Mouse (Mus musculus) spleen, adult 18-20 months (tissue): ENCODE measurements around the gene Mecp2.
A peak's percentile ranks its signal among the peaks of the same experiment; 100 is the strongest.
"Not testable (repeated sequence)": the region's sequence is repeated elsewhere in the genome, so short reads cannot be mapped to it uniquely, and the experiment has no call there.

Source experiments
- DNase-seq, 2 experiments: peaks; one replicate each; pipeline ENCODE4 v3.0.0; 2022; ENCODE audit warnings: mixed read lengths in 2 of 2

The Mecp2 gene

GRCm38 (mm10) chrX:74135263-74135662 lies at the start of gene Mecp2:
Gene Mecp2, minus strand, starts transcription at chrX:74135363.
- not testable (repeated sequence) for DNase-seq

- DNase-seq = no peak
Observed at GRCm38 (mm10) chrX:74176959-74177358, 41.8 kb upstream of the Mecp2 start, which contains the start of gene Tktl1. Gene Tktl1, plus strand, starts transcription at chrX:74177259.

DNA sequence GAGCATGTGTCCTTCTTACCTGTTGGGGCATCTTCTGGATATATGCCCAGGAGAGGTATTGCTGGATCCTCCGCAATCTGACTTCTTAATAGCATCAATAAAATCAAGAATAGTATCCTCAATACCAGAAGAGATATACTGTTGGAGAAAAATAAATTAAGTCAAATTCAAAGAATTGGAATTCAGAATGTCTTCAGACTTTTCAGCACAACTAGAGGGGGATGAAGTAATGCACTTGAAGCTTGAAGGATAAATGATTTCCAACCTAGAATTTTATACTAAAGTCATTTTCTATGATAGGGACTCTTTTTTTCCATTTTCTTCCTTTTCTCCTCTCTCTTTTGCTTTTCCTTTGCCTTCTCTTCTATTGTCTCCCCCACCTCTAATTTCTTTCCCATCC lies 32.6 kb upstream of the Mecp2 start, which contains the start of gene Tex28:
TSS of gene Tex28 (minus strand) at position 101 of the 400 bp plus-strand sequence.
- DNase-seq = no peak

- DNase-seq = no peak
Observed at GRCm38 (mm10) chrX:74127164-74127563, 8.0 kb downstream of the Mecp2 start, which contains the start of gene Opn1mw. Gene Opn1mw, plus strand, starts transcription at chrX:74127464.

DNA sequence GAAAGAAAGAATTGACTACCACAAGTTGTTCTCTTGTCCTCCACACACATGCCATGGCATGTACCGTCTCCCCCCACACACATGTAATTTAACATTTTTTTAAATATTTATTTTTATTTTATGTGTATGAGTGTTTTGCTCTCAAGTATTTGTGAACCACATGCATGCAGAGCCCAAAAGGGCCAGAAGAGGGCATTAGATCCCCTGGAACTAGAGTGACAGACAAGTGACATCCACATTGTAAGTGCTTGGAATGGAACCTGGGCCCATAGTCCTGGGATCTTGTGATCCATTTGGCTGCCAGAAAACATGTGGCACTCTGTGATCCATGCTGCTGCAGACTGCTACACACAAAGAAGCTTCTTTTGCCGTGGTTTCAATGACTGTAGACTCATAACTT lies 10.2 kb downstream of the Mecp2 start:
- DNase-seq = peak in 1 of 2 experiments; percentile 52

DNA sequence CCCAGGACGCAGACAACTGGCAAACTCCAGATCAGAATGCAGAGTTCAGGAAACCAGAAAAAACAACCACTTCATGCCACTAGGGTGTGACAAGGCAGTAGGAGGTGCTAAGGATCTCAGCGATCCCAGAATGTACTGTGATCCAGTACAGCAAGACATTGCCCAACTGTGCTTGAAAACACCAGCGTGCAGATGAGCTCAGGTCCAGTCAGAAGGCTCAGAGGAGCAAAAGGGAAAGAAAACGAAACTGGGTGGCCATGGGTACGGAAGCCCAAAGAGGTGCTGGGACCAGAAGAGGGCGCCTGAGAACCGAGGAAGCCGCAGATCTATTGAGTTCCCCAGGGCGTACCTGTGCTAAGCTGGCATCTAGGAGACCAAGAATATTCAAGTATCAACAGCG lies 19.7 kb downstream of the Mecp2 start:
- DNase-seq = peak; percentile 51 to 65

DNA sequence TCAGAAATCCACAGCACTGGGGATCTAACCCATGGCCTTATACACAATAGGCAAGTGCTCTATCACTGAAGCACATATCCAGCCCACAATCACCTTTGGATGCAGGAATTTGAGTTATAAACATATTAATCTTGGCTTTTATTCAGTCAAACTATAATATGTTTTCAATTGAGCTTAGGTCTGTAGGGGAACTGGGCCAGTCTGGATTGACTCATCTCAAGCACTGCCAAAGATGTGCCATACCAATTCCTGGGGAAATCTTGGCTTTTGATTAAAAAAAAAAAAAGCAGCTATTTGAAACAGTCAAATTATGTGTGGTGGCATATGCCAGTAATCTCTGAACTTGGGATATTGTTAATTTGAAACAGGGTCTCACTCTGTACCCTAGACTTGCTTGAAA lies 21.1 kb downstream of the Mecp2 start:
- no peak for DNase-seq

DNA sequence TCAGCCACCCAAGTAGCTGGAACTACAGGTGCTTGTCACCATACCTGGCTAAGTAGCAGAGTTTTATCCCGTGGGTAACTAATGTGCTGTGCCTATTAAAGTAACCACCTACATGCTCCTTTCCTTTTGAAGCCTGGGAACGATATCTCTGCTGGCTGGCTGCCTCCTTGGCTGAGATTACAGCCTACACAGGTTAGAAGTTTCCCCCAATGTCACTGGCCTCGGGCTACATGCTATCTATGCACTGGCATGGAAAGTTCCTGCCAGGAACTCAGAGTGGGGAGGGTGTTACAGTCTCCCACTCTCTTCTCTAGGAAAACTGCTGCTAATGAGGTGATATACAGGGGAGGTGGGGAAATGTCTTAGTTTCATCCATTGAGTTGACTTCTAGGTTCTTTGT lies 26.4 kb downstream of the Mecp2 start:
- DNase-seq = no peak

DNA sequence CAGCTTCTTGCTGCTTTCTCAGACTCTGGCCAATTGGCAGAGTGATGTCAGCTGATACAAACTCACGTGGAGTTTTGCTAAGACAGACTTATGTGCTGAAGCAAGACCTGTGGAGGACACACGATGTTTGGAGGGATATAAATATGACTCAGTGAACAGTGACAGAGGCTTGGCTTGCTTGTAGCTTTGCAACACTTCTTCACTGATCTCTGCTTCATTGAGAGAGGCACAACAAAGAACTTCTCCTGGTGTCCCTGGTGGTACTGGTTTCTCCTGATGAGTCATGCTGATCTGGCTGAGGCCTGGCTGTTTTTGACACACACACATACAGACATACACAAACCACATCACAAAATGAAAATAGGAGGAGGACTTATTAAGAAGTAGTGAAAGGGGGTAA lies 29.2 kb downstream of the Mecp2 start:
- no peak for DNase-seq

DNA sequence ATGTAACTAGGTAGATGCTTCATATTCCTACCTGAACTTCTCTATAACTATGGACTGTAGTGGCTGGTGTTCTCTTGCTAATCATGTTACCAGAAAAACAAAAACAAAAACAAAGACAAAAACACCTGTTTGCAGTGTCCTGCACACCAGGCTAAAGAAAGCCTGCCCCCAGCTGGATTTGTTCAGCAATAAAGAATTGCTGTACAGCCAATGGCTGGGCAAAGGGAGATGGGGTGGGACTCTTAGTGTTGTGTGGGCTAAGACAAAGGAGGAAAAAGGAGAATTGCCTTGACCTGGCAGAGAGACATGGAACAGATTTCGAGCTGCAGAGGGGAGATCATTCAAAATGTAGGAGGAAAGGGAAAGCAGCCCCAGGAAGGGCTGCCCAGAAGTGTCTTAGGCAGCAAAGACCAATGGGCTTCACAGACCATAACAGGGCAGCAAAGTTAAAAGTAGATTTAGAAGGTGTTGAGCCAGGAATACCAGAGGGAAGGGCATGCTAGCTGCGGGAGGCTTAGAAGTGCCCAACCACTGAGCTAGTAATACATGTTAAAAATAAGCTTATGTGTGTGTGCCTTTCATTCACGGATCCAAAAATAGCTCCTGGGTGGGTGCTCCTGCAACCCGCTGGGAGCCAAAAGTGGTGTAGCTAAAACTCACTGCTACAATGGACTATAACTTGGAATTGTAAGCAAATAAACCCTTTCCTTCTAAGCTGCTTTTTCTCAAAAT lies 31.5 kb downstream of the Mecp2 start:
- no peak for DNase-seq

GRCm38 (mm10) chrX:74095130-74095529 lies 40.0 kb downstream of the Mecp2 start:
- DNase-seq = no peak

DNA sequence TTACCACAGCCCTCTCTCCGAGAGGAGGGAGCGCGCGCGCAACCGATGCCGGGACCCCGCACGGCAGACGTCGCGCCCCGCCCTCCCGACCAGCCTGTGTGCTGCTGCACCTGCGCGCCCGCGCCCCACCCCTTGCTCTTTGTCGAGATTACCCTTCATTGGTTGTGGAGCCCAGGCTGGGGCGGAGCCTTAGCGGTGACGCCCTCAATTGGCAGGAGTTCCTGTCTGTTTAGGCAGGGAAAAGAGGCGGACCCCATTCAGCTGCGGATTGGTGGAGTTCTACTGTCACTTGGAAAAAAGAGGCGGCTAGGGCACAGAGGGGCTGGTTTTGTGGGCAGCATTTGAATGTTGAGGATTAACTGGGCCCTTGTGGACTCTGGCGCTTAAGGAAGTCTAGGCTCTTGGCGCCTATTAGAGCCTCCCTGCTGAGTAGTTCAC lies 49.5 kb downstream of the Mecp2 start:
- peak; percentile 92 to 94 for DNase-seq

DNA sequence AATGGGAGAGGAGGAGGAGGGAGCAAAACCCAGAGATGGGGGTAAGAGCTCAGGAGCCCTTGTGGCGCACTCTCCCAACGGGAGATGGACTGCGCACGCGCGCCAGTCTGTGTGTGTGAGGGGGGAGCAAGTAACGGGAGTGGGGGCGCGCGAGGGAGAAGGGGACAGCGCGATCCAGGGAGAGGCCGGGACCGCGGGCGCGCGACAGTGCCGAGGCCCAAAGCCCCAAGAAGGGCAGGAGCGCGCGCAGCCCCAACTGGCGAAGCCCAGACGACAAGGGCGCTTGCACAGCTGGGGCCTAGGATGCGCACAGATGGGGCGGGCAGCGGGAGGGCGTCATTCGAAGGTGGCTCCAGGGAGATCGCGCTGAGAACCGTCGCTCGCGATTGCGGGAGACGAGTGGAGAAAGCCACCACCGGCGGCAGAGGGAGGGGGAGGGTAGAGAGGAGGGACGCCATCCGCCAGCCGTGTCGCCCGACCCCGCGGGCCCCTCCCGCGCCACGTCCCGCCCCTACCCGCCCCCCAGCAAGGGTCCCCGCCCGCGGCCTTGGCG lies 50.1 kb downstream of the Mecp2 start:
- peak; percentile 64 to 67 for DNase-seq

DNA sequence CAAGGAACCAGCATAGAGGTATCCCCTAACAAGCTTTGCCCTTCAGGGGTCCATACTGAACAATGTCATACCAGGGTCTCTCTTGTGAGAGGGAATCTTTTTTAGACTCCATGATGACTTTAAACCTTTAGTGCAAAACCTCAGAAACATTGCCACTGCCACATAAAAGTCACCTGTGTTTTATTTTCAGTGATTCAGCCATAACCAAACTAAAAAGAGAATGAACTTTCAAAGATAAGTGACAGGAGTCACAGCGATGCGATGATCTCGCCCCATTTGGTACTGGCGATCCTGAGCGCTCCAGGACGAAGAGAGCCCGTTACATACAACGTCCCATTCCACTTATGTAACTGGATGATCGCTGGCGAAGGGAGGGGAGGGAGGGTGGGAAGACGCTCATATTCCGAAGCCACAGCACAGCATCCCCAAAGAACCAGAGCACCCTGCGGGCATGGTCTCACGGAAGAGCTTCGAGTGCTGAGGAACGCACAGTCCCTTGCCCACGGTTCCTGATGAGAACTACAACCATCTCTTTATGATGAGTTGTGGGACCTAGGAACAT lies 50.8 kb downstream of the Mecp2 start:
- DNase-seq = no peak

GRCm38 (mm10) chrX:74070794-74071193 lies 64.4 kb downstream of the Mecp2 start:
- no peak for DNase-seq

- DNase-seq = no peak
Observed at GRCm38 (mm10) chrX:74067891-74068290, 67.3 kb downstream of the Mecp2 start.

GRCm38 (mm10) chrX:74045107-74045506 lies 90.1 kb downstream of the Mecp2 start:
- no peak for DNase-seq

DNA sequence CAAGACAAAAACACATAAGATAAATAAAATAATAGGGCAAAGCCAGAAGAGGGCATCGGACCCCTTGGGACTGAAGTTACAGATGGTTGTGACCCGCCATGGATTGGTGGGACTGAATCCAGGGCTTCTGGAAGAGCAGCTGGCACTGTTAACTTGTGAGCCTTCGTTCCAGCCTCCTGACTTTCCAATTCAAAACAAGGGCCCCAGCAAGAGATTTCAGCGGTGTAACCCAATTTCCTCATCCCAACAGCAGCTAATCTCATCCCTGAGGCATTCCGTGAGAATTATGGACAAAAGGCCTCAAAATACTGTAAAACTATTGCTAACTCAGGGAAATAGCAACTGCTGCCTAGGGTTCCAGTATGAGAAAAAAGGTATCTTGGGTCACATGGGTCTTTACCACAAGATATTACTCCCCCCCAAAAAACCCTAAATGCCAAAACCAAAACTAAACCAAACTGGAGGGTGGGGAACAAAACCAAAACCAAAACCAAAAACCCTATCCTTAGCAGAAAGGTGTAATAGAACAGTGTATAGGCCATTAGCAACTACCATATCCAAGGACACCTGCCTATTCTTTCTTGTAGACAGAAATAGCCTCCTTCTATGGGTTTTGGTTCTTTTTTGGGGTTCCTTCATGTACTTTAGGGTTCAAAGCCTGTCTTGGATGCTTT lies 97.3 kb downstream of the Mecp2 start:
- no peak for DNase-seq

GRCm38 (mm10) chrX:74030000-74030399 lies 105.2 kb downstream of the Mecp2 start:
- DNase-seq = no peak

DNA sequence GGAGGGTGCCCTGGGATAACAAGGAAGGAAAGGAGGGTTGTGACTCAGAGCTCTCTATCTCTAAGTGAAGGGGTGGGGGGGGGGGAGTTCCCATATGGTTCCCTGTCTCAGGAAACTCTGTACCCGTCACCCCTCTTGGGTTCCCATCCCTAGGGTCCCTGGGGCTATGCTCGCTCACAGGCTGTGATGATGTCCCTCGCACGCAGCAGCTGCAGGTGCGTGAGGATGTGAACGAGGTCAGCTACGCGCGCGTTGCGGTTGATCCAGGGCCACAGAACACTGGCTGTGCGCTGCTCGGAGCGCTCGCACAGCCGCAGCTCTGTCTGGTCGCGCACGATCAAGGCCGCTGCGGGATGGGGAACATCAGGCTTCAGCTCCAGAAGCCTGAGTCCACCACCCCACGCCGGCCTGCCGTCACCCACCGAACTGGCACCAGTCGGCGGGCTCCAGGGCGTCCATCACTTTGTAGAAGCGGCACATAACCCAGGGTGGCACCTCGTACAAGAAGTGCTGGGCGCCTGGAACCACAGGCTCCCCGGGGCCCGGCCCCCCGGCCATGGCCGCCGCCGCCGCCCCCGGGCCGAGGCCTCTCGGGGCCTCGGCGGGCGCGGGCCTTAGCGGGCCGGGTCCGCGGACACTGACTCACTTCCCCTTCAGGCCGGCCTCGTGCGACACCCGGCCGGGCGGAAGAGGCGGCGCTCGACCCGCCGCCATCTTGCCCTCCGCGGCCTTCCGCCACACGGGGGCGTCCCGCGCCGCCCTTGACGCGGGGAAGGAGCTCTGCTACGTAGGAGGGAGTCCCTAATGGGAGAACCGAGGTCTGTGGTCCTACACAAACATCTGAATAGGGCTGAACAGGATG lies 111.7 kb downstream of the Mecp2 start, which contains the start of gene Irak1:
TSS of gene Irak1 (minus strand) at position 731 of the 862 bp plus-strand sequence.
- peak; percentile 73 to 80 for DNase-seq

- peak in 1 of 2 experiments; percentile 7 for DNase-seq
Observed at GRCm38 (mm10) chrX:74022795-74023187, 112.4 kb downstream of the Mecp2 start.

GRCm38 (mm10) chrX:74014597-74014996 lies 120.6 kb downstream of the Mecp2 start:
- DNase-seq = no peak
